Mouse (Mus musculus): ENCODE measurements around the gene Lrp1. TPM values are rescaled to one million over a fixed set of nuclear protein-coding genes. Genes with fewer than 3 reads are reported as not detected.

Lrp1 gene
- polyA plus RNA-seq, 1 experiment from 2014 or later, result 42.6 TPM

DNA sequence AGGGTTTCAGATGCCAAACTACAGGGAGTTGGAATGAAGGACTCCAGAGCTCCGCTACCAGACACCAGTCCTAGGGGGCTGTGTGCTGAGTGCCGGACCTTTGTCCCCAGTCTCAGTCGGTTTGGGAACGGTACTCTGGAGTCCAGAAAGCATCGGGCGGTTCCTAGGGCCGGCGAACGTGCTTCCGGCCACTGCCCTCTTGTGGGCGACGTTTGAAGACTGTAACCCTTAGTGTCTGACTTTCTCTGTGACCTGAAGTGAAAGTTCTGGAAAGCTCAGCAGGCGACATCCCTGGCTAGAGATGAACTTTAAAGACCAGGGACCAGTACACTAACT is 1.1 kb upstream of the Lrp1 start:
- DNase-seq (ENCODE audit: low spot score), result peak; percentile 94
- H3K27ac ChIP-seq, result peak overlapping the region; percentile 95
- peak; percentile 77 for TF ChIP-seq CTCF (IDR thresholded peaks at IDR 0.05; ENCODE audit: low read depth)
- peak overlapping the region; percentile 53 for H3K4me3 ChIP-seq (replicated peaks; ENCODE audit: low read depth, low read length)
- ATAC-seq (replicated peaks; ENCODE audit: low FRiP score, low read depth), result peak; percentile 47
- H3K27me3 ChIP-seq (ENCODE audit: insufficient read depth, low read length), result no peaks in the 10 kb centered on the region
- H3K36me3 ChIP-seq (ENCODE audit: insufficient read depth, low read length), result no peaks in the 10 kb centered on the region
- H3K9ac ChIP-seq (ENCODE audit: low read depth, low read length), result peak overlapping the region; percentile 58; the same call in 1 of the 2 replicates
- peak overlapping the region; percentile 95 for H3K4me2 ChIP-seq (ENCODE audit: low read length)
- 1% methylated on average over 13 of the region's 13 CpGs for WGBS
- H3K9me3 ChIP-seq (replicated peaks; ENCODE audit: low read length), result no peaks in the 10 kb centered on the region
- peaks cover 12% of the 10 kb centered on the region; the same call in 1 of the 2 replicates for H3K4me1 ChIP-seq (replicated peaks; ENCODE audit: insufficient read depth, low read length)

DNA sequence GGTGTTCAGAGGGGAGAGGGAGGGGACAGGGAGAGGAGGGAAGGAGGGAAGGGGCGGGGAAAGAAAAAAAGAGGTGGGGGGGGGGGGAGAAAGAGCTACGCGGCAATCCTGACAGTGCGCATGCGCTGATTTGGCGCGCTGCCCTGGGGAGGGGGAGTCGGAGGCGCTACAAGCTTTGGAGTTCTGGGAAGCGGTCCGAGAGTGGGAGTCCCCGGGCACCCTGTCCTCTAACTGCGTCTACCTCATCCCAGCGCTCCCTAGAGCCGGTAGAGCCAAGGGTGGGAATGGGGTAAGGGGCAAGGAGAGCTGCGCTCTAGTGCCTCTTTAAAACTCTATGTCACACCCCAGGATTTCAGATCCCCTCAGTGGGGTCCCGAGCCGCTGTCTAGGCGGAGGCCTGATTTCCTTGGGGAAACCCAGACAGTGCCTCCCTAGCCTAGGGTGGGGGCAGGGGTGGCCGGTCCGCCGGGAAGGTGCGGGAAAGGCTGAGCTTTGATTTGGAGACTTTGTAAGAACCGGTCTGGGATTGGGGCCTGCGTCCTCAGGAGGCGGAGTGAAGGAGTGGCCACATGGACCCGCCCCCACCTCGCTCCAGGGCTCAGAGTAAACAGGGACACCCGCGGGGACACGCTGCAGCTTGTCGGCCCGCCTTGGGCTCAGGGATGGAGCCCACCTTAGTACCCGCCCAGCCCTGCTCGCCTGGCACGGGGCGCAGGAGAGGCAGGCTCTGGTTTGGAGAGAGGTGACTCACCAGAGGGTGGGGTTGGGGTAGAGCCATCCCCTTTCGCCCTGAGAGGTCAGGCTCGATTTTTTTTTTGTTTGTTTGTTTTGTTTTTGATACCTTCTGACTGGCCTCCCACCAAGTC is 476 bp upstream of the Lrp1 start:
- Histone ChIP-seq H3K9ac (ENCODE audit: low read depth, low read length) (peak overlapping the region; percentile 58), H3K4me2 (ENCODE audit: low read length) (peak overlapping the region; percentile 95), H3K36me3 (ENCODE audit: insufficient read depth, low read length) (no peaks in the 10 kb centered on the region), H3K4me3 (replicated peaks; ENCODE audit: low read depth, low read length) (peak overlapping the region; percentile 53), H3K9me3 (replicated peaks; ENCODE audit: low read length) (no peaks in the 10 kb centered on the region), H3K27me3 (ENCODE audit: insufficient read depth, low read length) (no peaks in the 10 kb centered on the region), H3K27ac (peak overlapping the region; percentile 95), H3K4me1 (replicated peaks; ENCODE audit: insufficient read depth, low read length) (peaks cover 15% of the 10 kb centered on the region; the same call in 1 of the 2 replicates)
- WGBS, result under 1% methylated on average over 34 of the region's 39 CpGs
- ATAC-seq (replicated peaks; ENCODE audit: low FRiP score, low read depth) (peak; percentile 89), DNase-seq (ENCODE audit: low spot score) (peak; percentile 97)
- TF ChIP-seq CTCF (IDR thresholded peaks at IDR 0.05; ENCODE audit: low read depth), result no peak; the same call in 1 of the 2 replicates

DNA sequence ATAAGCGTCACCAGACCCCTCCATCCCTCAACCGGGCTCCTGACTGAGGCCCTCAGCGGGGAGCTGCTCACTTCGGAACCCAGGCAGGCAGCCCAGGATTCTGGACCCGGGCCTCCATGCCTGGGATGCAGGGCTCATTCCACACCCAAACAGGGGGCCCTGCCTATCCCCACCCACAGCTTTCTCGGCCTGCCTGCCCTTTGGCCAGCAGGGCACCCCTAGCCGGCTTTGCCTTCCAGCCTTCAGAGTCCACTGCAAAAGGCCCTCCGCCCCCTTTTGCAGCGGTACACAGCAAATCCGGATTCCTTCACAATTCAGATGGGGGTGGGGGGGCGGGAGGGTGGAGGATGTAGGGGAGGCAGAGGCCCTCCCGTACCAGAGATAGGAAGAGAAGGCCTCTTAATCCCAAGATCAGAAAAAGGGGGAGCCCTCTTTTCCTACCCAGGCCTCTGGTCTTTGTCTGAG is 975 bp downstream of the Lrp1 start:
- Histone ChIP-seq H3K27ac (peak overlapping the region; percentile 85), H3K4me3 (replicated peaks; ENCODE audit: low read depth, low read length) (peak overlapping the region; percentile 53), H3K4me1 (replicated peaks; ENCODE audit: insufficient read depth, low read length) (peaks cover 19% of the 10 kb centered on the region), H3K27me3 (ENCODE audit: insufficient read depth, low read length) (no peaks in the 10 kb centered on the region), H3K36me3 (ENCODE audit: insufficient read depth, low read length) (no peaks in the 10 kb centered on the region), H3K4me2 (ENCODE audit: low read length) (peak overlapping the region; percentile 95), H3K9ac (ENCODE audit: low read depth, low read length) (peak overlapping the region; percentile 58), H3K9me3 (replicated peaks; ENCODE audit: low read length) (no peaks in the 10 kb centered on the region)
- TF ChIP-seq CTCF (IDR thresholded peaks at IDR 0.05; ENCODE audit: low read depth), result no peak
- ATAC-seq (replicated peaks; ENCODE audit: low FRiP score, low read depth) (no peak), DNase-seq (ENCODE audit: low spot score) (peak; percentile 66)
- 10% methylated on average over 12 of the region's 12 CpGs for WGBS

GRCm38 (mm10) chr10:127619119-127619721 is 1.7 kb downstream of the Lrp1 start:
- 21% methylated on average over 8 of the region's 8 CpGs for WGBS
- ATAC-seq (replicated peaks; ENCODE audit: low FRiP score, low read depth) (no peak), DNase-seq (ENCODE audit: low spot score) (no peak)
- Histone ChIP-seq H3K4me3 (replicated peaks; ENCODE audit: low read depth, low read length) (peak overlapping the region; percentile 53), H3K4me2 (ENCODE audit: low read length) (peak overlapping the region; percentile 95), H3K27me3 (ENCODE audit: insufficient read depth, low read length) (no peaks in the 10 kb centered on the region), H3K4me1 (replicated peaks; ENCODE audit: insufficient read depth, low read length) (peaks cover 21% of the 10 kb centered on the region), H3K36me3 (ENCODE audit: insufficient read depth, low read length) (no peaks in the 10 kb centered on the region), H3K9ac (ENCODE audit: low read depth, low read length) (peak overlapping the region; percentile 58; the same call in 1 of the 2 replicates), H3K9me3 (replicated peaks; ENCODE audit: low read length) (no peaks in the 10 kb centered on the region), H3K27ac (peak overlapping the region; percentile 14; the same call in 1 of the 2 replicates)
- no peak for TF ChIP-seq CTCF (IDR thresholded peaks at IDR 0.05; ENCODE audit: low read depth)

DNA sequence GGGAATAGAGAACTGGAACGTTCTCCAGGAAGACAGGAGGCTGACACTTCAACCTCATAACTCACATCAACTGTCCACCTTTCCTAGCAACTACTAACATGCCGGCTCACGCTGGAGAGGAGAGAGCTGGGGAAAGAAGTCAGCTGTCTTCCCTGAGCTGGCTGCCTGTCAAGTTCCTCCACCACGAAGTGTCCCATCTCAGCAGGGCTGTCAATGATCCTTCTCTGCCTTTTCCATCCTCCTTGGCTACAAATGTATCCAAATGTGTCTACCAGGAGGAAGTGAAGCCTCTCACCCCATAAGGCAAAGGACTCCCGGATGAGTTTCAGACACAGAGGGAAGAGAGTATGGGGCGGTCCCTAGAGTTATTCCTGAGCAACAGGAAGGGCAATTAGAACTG is 2.8 kb downstream of the Lrp1 start:
- Histone ChIP-seq H3K4me3 (replicated peaks; ENCODE audit: low read depth, low read length) (no peak overlapping the region), H3K9ac (ENCODE audit: low read depth, low read length) (no peak overlapping the region), H3K36me3 (ENCODE audit: insufficient read depth, low read length) (no peaks in the 10 kb centered on the region), H3K4me2 (ENCODE audit: low read length) (peak overlapping the region; percentile 95), H3K4me1 (replicated peaks; ENCODE audit: insufficient read depth, low read length) (peaks cover 25% of the 10 kb centered on the region), H3K27ac (no peak overlapping the region; the same call in 1 of the 2 replicates), H3K27me3 (ENCODE audit: insufficient read depth, low read length) (no peaks in the 10 kb centered on the region), H3K9me3 (replicated peaks; ENCODE audit: low read length) (no peaks in the 10 kb centered on the region)
- TF ChIP-seq CTCF (IDR thresholded peaks at IDR 0.05; ENCODE audit: low read depth), result no peak
- DNase-seq (ENCODE audit: low spot score), result no peak
- 29% methylated on average over 6 of the region's 6 CpGs for WGBS
- ATAC-seq (replicated peaks; ENCODE audit: low FRiP score, low read depth), result no peak

DNA sequence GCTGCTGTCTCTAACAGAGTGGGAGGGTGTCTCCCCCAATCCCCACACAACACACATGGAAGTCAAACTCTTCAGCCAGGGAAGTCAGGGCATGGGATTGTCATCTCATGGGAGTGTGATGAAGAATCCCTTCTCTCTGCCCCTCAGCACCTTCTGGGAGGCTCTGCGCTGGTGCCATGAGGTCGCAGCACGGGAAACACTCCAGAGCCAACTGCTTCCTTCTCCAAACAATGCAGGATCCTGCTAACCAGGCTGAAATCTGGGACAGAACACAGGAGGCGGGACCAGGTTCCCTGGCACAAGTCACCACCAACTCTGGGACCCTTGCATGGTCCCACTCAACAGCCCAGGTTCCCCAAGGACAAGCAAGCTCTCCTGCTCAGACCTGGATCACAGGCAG is 3.7 kb downstream of the Lrp1 start:
- Histone ChIP-seq H3K9me3 (replicated peaks; ENCODE audit: low read length) (no peaks in the 10 kb centered on the region), H3K36me3 (ENCODE audit: insufficient read depth, low read length) (0 out of 2 replicates have a peak, but pooled peaks cover 2% of the 10 kb centered on the region), H3K27ac (0 out of 2 replicates have a peak overlapping the region, but pooled peaks have one; percentile 8), H3K4me2 (ENCODE audit: low read length) (0 out of 2 replicates have a peak overlapping the region, but pooled peaks have one; percentile 8), H3K27me3 (ENCODE audit: insufficient read depth, low read length) (no peaks in the 10 kb centered on the region), H3K4me1 (replicated peaks; ENCODE audit: insufficient read depth, low read length) (peaks cover 25% of the 10 kb centered on the region), H3K9ac (ENCODE audit: low read depth, low read length) (no peak overlapping the region), H3K4me3 (replicated peaks; ENCODE audit: low read depth, low read length) (no peak overlapping the region)
- ATAC-seq (replicated peaks; ENCODE audit: low FRiP score, low read depth), result no peak
- TF ChIP-seq CTCF (IDR thresholded peaks at IDR 0.05; ENCODE audit: low read depth), result no peak
- WGBS, result 60% methylated on average over 4 of the region's 4 CpGs
- no peak for DNase-seq (ENCODE audit: low spot score)
